Mouse (Mus musculus) G1E (cell line): ENCODE data around the gene Iqch. TPM values are rescaled to one million over a fixed set of nuclear protein-coding genes. Genes with fewer than 3 reads are reported as not detected.

ENCODE experiments used
- ATAC-seq: 2 replicates; pipeline ENCODE4 v1.8.0; 2016; ENCODE audit warnings: mild to moderate bottlenecking; ENCODE audit not compliant: insufficient number of reproducible peaks, poor library complexity, low FRiP score, severe bottlenecking; ENCODE audit errors: extremely low read depth
- DNase-seq: peaks from one replicate; pipeline ENCODE4 v3.0.0; 2012; ENCODE audit warnings: low spot score
- H3K27me3 ChIP-seq: 2 replicates; pipeline ENCODE4 v1.6.1; 2012; ENCODE audit warnings: mild to moderate bottlenecking, low read length, inconsistent platforms; ENCODE audit not compliant: insufficient read depth
- H3K36me3 ChIP-seq: replicated peaks from 2 replicates; pipeline ENCODE3; 2012; ENCODE audit warnings: mild to moderate bottlenecking, inconsistent platforms
- H3K4me1 ChIP-seq: 2 replicates; pipeline ENCODE4 v1.6.1; 2012; ENCODE audit warnings: low read depth, low read length, inconsistent platforms, mixed read lengths; ENCODE audit not compliant: insufficient read depth
- H3K4me3 ChIP-seq: 2 replicates; pipeline ENCODE4 v1.5.1; 2012; ENCODE audit warnings: low read depth, mild to moderate bottlenecking, inconsistent platforms, low read length, moderate library complexity, mixed read lengths
- H3K9me3 ChIP-seq: replicated peaks from 2 replicates; pipeline ENCODE4 v1.6.1; 2012; ENCODE audit warnings: inconsistent platforms
- CTCF ChIP-seq: IDR thresholded peaks from 2 replicates; pipeline ENCODE4 v1.5.1; 2012; ENCODE audit warnings: low read depth, low read length, inconsistent platforms, mixed read lengths
- GATA1 ChIP-seq: IDR thresholded peaks from 2 replicates; pipeline ENCODE4 v1.6.1; 2012; ENCODE audit warnings: borderline replicate concordance, low read length, inconsistent platforms, mixed read lengths
- GATA2 ChIP-seq: IDR thresholded peaks from 2 replicates; pipeline ENCODE4 v1.6.1; 2012; ENCODE audit warnings: low read depth, low read length, inconsistent platforms, borderline replicate concordance
- POLR2AphosphoS5 ChIP-seq: IDR thresholded peaks from 2 replicates; pipeline ENCODE4 v1.6.1; 2012; ENCODE audit warnings: low read depth, low read length, inconsistent platforms; ENCODE audit not compliant: insufficient replicate concordance
- TAL1 ChIP-seq: conservative IDR thresholded peaks from 2 replicates; pipeline ENCODE4 v1.6.1; 2012; ENCODE audit warnings: low read depth, low read length, inconsistent platforms, mixed read lengths
- polyA plus RNA-seq: library from polyadenylated mRNA; stranded (reverse); fragments of >175 nt; gene quantifications from 2 replicates; pipeline ENCODE4 v1.2.3, GENCODE M21; 2012
- total RNA-seq, 2 experiments: library from RNA; stranded (forward) in 1 of 2; stranded (reverse) in 1 of 2; fragments of 200-1000 nt in 1 of 2; fragments of >200 nt in 1 of 2; fragmentation: Nextera tagmentation in 1 of 2; gene quantifications; 2 replicates each; pipeline ENCODE4 v1.2.3; 2014 to 2017

The Iqch gene
- total and polyA plus RNA-seq, 3 experiments, result 0.22 TPM; not detected in 2

DNA sequence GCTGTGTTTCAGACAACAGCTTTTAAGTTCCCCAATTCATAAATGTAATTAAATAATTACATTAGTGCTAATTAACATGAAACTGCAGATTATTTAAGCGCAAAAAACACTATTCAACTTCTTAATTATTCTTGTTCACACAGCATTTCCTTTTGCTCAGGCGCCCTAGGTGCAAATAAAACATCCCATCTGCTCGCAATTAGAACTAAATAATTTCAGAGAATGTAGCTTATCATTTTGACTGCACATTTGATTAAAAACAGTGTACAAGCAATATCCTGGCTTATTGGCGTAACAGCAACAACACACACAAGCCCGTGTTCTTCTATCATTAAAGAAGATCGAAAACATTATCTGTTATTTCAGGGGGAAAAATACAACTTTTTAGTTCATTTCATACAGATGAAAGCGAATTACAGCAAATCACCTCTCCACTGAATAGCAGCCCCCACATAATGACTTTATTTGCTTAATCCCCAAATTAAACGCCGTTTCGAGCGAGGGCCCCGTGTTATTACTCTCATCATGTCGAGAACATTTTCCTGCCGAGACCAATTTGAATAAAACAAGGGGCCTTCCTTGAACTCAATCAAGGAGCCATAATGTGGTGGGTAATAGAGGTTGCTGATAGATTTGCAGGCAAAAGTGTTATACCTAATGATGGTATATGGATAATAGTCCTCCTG, 78.9 kb downstream of the Iqch start:
- H3K4me1 ChIP-seq, result no peaks in the 10 kb centered on the region
- no peak for ATAC-seq
- TF ChIP-seq TAL1 (no peak), POLR2AphosphoS5 (no peak), GATA2 (no peak), GATA1 (no peak), CTCF (no peak)
- no peak overlapping the region for H3K4me3 ChIP-seq
- no peaks in the 10 kb centered on the region for H3K36me3 ChIP-seq
- H3K27me3 ChIP-seq, result peaks cover 11% of the 10 kb centered on the region
- no peaks in the 10 kb centered on the region for H3K9me3 ChIP-seq
- no peak for DNase-seq

DNA sequence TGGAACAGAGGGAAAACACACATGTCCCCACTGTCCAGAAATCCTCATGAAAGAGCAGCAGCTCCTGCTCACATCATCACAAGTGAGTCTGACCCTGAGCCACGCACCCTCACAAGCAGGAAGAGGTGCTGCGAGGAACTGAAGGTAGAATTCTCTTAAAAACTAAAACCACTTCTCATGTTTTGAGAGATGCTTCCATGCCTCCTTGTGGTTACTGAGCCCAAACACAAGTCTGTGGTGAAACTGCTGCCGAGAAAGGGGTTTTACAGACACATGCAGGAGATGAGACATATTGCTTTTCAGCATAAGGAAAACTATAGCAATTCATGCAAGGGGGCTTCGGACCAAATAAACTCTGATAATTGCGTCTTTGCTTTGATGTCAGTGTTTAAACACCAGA, 89.4 kb downstream of the Iqch start:
- peaks cover 9% of the 10 kb centered on the region; the same call in 1 of the 2 replicates for H3K27me3 ChIP-seq
- no peaks in the 10 kb centered on the region for H3K9me3 ChIP-seq
- ATAC-seq (no peak), DNase-seq (no peak)
- H3K4me3 ChIP-seq, result no peak overlapping the region
- no peaks in the 10 kb centered on the region for H3K36me3 ChIP-seq
- no peaks in the 10 kb centered on the region for H3K4me1 ChIP-seq
- no peak for TF ChIP-seq POLR2AphosphoS5
- TF ChIP-seq GATA2, result no peak
- TF ChIP-seq TAL1, result no peak
- no peak for TF ChIP-seq CTCF
- no peak for TF ChIP-seq GATA1

- Histone ChIP-seq H3K9me3 (no peaks in the 10 kb centered on the region), H3K4me3 (no peak overlapping the region), H3K36me3 (no peaks in the 10 kb centered on the region), H3K27me3 (peaks cover 14% of the 10 kb centered on the region), H3K4me1 (no peaks in the 10 kb centered on the region)
- no peak for ATAC-seq
- TF ChIP-seq CTCF (no peak), GATA2 (no peak), TAL1 (no peak), POLR2AphosphoS5 (no peak), GATA1 (no peak)
- no peak for DNase-seq
Observed at GRCm38 (mm10) chr9:63511034-63511433, 91.3 kb downstream of the Iqch start.

DNA sequence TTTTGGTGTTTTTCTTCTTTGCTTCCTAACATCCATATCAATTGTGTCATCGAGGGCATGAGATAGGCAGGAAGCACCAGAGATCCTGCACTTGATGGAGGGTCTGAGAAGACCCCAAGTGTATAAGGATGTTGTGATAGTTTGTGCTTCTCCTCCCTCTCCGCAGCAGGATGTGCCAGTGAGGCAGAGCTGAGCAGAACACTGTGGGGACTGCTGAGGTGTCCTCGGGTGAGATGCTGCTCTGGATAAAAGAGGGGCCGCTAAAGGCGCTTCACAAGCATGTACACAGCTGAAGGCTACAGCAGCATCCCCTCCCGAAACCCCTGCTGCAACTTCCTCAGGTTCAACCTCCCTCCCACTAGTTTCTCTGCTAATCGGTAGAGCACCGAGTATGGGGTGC, 95.2 kb downstream of the Iqch start:
- Histone ChIP-seq H3K4me3 (no peak overlapping the region), H3K36me3 (no peaks in the 10 kb centered on the region), H3K9me3 (no peaks in the 10 kb centered on the region), H3K27me3 (peaks cover 23% of the 10 kb centered on the region), H3K4me1 (no peaks in the 10 kb centered on the region)
- no peak for ATAC-seq
- no peak for TF ChIP-seq CTCF
- TF ChIP-seq POLR2AphosphoS5, result no peak
- no peak for TF ChIP-seq GATA2
- no peak for TF ChIP-seq TAL1
- TF ChIP-seq GATA1, result no peak
- DNase-seq, result no peak

DNA sequence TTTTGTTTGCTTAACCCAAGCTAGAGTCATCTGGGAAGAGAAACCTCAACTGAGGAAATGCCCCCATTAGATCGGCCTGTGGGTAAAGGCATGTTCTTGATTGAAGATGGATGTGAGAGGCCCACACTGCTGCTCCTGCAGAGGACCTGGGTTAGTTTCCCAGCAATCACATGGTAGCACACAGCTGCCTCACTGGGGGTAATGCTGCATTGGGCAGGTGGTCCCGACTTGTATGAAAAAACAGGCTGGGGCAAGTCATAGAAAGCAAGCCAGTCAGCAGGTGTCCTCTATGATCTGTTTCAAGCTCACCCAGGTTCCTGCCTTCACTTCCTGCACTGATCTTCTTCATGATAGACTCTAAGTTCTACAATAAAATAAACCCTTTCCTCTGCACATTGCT, 98.4 kb downstream of the Iqch start:
- H3K36me3 ChIP-seq, result no peaks in the 10 kb centered on the region
- no peaks in the 10 kb centered on the region for H3K9me3 ChIP-seq
- H3K4me1 ChIP-seq, result no peaks in the 10 kb centered on the region
- DNase-seq, result no peak
- TF ChIP-seq GATA1 (no peak), TAL1 (no peak), POLR2AphosphoS5 (no peak), CTCF (no peak), GATA2 (no peak)
- no peak for ATAC-seq
- H3K27me3 ChIP-seq, result peaks cover 26% of the 10 kb centered on the region
- H3K4me3 ChIP-seq, result no peak overlapping the region

DNA sequence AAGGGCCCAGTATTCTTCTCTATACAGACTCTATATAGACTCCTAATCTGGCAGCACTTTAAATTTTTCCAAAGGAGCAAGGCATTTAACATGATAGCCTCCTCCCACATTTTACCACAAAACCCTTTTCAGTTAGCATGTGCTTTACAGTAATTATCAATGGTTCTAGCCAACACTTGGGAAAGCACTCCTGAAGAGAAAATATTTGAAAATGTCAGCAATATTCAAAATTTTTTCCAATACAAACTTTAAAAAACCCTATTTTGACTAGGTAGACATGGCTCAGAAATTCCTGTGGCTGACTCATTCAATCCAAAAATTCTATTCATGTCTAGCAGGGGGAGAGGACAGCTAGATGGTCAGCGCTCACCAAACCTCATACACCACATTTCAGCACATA, 100.8 kb downstream of the Iqch start:
- no peaks in the 10 kb centered on the region for H3K9me3 ChIP-seq
- TF ChIP-seq TAL1 (no peak), POLR2AphosphoS5 (no peak), GATA2 (no peak), GATA1 (no peak), CTCF (no peak)
- H3K36me3 ChIP-seq, result no peaks in the 10 kb centered on the region
- ATAC-seq, result no peak
- H3K27me3 ChIP-seq, result peaks cover 21% of the 10 kb centered on the region
- no peaks in the 10 kb centered on the region for H3K4me1 ChIP-seq
- H3K4me3 ChIP-seq, result no peak overlapping the region
- DNase-seq, result no peak

DNA sequence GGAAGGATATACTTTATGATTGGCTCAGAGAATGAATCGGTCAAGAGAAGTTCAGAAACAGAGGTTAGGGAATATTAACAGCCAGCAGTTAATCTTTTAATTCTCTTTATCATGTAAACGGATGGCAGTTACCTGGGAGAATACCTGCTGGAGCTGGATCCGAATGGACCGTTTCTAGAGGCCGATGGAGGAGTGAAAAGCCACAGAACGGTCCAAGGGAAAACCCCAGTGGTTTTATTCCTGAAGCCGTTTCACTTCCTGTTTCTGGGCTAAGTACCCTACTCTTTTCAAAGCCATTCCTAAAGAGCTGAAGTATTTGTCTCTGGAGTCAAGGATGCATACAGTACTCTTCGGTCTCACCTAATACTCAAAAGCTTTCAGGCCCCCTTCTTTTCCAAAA, 102.4 kb downstream of the Iqch start:
- Histone ChIP-seq H3K36me3 (no peaks in the 10 kb centered on the region), H3K4me3 (no peak overlapping the region), H3K27me3 (peaks cover 22% of the 10 kb centered on the region), H3K9me3 (no peaks in the 10 kb centered on the region), H3K4me1 (no peaks in the 10 kb centered on the region)
- DNase-seq, result no peak
- no peak for ATAC-seq
- TF ChIP-seq POLR2AphosphoS5 (no peak), GATA2 (no peak), CTCF (no peak), GATA1 (no peak), TAL1 (no peak)
